Mouse (Mus musculus) 416B (cell line): Measurements from ENCODE around the gene Arhgef18.

Source experiments
- DNase-seq: peaks from one replicate; pipeline ENCODE4 v3.0.0; 2011; ENCODE audit warnings: low read depth

Gene Arhgef18

GRCm38 (mm10) chr8:3451992-3452391 lies 59.2 kb downstream of the Arhgef18 start:
- DNase-seq = no peak

- no peak for DNase-seq
Measured at GRCm38 (mm10) chr8:3463248-3463647, 70.4 kb downstream of the Arhgef18 start.

GRCm38 (mm10) chr8:3464309-3464708 lies 71.5 kb downstream of the Arhgef18 start:
- peak; percentile 74 for DNase-seq

GRCm38 (mm10) chr8:3467006-3467885 lies 74.4 kb downstream of the Arhgef18 start, which contains the start of gene Pex11g:
TSS of gene Pex11g (minus strand) at chr8:3467680.
- peak; percentile 97 for DNase-seq

- DNase-seq = no peak
Measured at GRCm38 (mm10) chr8:3467886-3468545, 75.2 kb downstream of the Arhgef18 start.

GRCm38 (mm10) chr8:3468838-3469237 lies 76.0 kb downstream of the Arhgef18 start:
- DNase-seq = peak; percentile 75

- DNase-seq = no peak
Measured at GRCm38 (mm10) chr8:3470562-3470961, 77.8 kb downstream of the Arhgef18 start, which contains the start of gene Tex45. TSS of gene Tex45 (plus strand) at chr8:3470862.

GRCm38 (mm10) chr8:3475715-3476429 lies 83.1 kb downstream of the Arhgef18 start:
- DNase-seq = no peak

- DNase-seq = no peak
Measured at GRCm38 (mm10) chr8:3480221-3480785, 87.5 kb downstream of the Arhgef18 start.

- DNase-seq = peak; percentile 67
Measured at GRCm38 (mm10) chr8:3481605-3482004, 88.8 kb downstream of the Arhgef18 start.

- DNase-seq = no peak
Measured at GRCm38 (mm10) chr8:3482240-3482740, 89.5 kb downstream of the Arhgef18 start.

GRCm38 (mm10) chr8:3483546-3483945 lies 90.7 kb downstream of the Arhgef18 start:
- no peak for DNase-seq

- no peak for DNase-seq
Measured at GRCm38 (mm10) chr8:3485192-3485591, 92.4 kb downstream of the Arhgef18 start.

- peak; percentile 56 for DNase-seq
Measured at GRCm38 (mm10) chr8:3492901-3493844, 100.4 kb downstream of the Arhgef18 start, which contains the start of gene Zfp358. TSS of gene Zfp358 (plus strand) at chr8:3493138.

GRCm38 (mm10) chr8:3493845-3494208 lies 101.0 kb downstream of the Arhgef18 start:
- no peak for DNase-seq

GRCm38 (mm10) chr8:3495578-3496427 lies 103.0 kb downstream of the Arhgef18 start:
- DNase-seq = no peak

- DNase-seq = no peak
Measured at GRCm38 (mm10) chr8:3496428-3496748, 103.6 kb downstream of the Arhgef18 start.

- no peak for DNase-seq
Measured at GRCm38 (mm10) chr8:3498583-3498982, 105.8 kb downstream of the Arhgef18 start.

- DNase-seq = no peak
Measured at GRCm38 (mm10) chr8:3499751-3500150, 106.9 kb downstream of the Arhgef18 start.
